Mouse (Mus musculus): ENCODE data around the gene BC029722.

BC029722 gene

GRCm38 (mm10) chr2:155784534-155784933 lies 34.7 kb downstream of the BC029722 start:
- DNase-seq (ENCODE audit: extremely low read depth, low read depth): no peak

GRCm38 (mm10) chr2:155779506-155779905 lies 39.7 kb downstream of the BC029722 start:
- DNase-seq (ENCODE audit: extremely low read depth, low read depth): no peak

GRCm38 (mm10) chr2:155779066-155779465 lies 40.2 kb downstream of the BC029722 start:
- DNase-seq (ENCODE audit: extremely low read depth, low read depth): no peak

DNA sequence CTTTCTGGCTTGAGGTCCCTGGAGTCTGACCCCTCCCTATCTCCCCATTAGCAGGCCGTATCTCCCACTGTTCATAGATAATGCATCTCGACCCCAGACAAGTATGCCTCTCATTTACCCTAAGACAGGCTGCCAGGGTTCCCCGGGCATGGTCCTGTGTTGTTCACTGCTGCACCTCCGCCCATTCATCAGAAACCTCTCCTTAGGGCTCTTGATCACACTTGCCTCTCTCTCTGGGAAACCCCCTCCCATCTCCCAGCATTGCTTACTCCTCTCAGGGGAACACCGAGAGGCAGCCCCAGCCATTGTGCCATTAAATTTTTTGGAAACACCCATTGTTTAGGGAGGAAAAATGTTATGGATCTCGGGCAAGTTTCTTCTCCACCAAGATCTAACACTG lies 41.2 kb downstream of the BC029722 start:
- DNase-seq (ENCODE audit: extremely low read depth, low read depth): no peak

- DNase-seq (ENCODE audit: extremely low read depth, low read depth): no peak
Measured at GRCm38 (mm10) chr2:155777688-155777985, 41.6 kb downstream of the BC029722 start.

DNA sequence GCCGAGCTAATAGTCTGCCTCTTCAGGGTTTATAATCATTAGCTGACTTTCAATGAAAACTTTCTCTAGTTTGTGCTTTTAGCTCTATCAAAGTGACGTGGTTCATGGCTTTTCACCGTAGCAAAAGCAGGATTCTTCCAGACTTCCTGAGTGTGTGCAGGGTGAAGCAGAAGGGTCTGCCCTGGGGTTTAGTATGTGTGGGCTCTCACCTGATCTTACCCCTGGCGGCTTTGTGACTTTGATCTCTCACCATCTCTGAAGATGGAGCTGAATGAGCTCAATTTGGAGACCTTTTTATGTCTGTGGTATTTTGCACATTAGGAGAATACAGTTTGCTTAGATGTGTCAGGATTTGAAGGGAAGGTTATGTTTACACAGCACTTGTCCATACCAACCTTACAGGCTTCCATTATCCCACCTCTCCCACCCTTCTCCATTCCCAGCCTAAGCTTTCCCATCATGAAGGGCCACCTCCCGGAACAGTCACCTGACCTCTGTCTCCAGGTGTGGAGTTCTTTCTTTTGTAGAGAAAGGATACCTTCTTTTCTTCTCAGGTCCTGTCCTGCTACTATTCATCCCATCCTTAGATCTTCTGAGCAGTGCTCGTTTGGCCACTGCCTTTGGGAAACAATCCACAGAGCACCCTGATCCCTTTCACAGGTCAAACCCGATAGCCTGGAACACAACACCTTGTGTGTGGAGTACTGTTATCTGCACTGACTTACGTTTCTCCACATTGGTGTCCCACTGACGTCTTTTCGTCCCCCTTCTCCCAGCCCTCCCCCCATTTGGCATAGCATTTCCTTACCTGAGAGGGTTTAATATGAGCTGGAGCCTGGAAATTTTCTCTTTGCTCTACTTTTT lies 42.2 kb downstream of the BC029722 start:
- DNase-seq (ENCODE audit: extremely low read depth, low read depth): no peak

GRCm38 (mm10) chr2:155775685-155776263 lies 43.5 kb downstream of the BC029722 start:
- no peak for DNase-seq (ENCODE audit: extremely low read depth, low read depth)

DNA sequence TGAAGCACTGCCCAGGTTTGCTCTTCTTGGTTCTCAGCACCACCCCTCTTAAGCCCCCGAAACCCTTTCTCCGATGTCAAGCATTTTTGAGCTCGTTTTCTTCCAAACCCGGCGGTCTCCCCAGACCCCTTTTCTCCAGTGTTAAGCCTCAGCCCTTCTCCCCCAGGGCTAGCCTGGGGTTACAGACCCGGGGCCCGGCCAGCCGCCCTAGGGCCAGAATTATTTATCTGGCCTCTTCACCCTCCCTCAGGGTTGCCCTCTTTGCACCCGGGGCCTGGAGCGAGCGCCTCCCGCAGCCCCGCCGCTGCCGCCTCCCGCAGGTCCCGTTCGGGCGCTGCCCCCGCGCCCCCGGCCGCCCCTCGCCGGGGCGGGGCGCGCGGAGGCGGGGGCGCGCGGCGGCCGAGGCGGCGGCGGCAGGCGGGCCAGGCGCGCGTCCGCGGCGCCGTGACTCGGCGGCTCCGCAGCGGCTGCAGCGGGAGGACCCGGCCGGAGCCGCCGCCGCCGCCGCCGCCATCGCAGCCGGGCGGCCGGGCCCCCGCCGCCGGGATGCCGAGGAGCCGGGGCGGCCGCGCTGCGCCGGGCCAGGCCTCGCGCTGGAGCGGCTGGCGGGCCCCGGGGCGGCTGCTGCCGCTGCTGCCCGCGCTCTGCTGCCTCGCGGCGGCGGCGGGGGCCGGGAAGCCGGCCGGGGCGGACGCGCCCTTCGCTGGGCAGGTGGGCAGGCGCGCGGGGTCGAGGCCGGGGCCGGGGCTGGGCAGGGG lies 44.1 kb downstream of the BC029722 start, which contains the start of gene Mmp24:
Mmp24 (plus strand) TSS at position 416 of the 758 bp plus-strand sequence.
- no peak for DNase-seq (ENCODE audit: extremely low read depth, low read depth)

- no peak for DNase-seq (ENCODE audit: extremely low read depth, low read depth)
Measured at GRCm38 (mm10) chr2:155774261-155774926, 44.8 kb downstream of the BC029722 start.

GRCm38 (mm10) chr2:155773664-155774063 lies 45.6 kb downstream of the BC029722 start:
- no peak for DNase-seq (ENCODE audit: extremely low read depth, low read depth)
